Mouse (Mus musculus) frontal cortex, adult 2 months (tissue): Measurements from ENCODE around the gene Pcid2. TPM values are rescaled to one million over a fixed set of nuclear protein-coding genes. Genes with fewer than 3 reads are reported as not detected.
A peak's percentile ranks its signal among the peaks of the same experiment; 100 is the strongest.

ENCODE experiments used
- DNase-seq, 2 experiments: peaks; one replicate each; pipeline ENCODE4 v3.0.0; 2022; ENCODE audit warnings: low spot score in 1 of 2; ENCODE audit errors: extremely low spot score in 1 of 2
- polyA plus RNA-seq: library from polyadenylated mRNA; depleted of rRNA; stranded (reverse); fragments of >200 nt; gene quantifications from 2 replicates; pipeline ENCODE4 v1.2.3, GENCODE M21; 2012; rRNA removed

Gene Pcid2
- 32.5 and 34.8 TPM in 2 replicates for polyA plus RNA-seq

DNA sequence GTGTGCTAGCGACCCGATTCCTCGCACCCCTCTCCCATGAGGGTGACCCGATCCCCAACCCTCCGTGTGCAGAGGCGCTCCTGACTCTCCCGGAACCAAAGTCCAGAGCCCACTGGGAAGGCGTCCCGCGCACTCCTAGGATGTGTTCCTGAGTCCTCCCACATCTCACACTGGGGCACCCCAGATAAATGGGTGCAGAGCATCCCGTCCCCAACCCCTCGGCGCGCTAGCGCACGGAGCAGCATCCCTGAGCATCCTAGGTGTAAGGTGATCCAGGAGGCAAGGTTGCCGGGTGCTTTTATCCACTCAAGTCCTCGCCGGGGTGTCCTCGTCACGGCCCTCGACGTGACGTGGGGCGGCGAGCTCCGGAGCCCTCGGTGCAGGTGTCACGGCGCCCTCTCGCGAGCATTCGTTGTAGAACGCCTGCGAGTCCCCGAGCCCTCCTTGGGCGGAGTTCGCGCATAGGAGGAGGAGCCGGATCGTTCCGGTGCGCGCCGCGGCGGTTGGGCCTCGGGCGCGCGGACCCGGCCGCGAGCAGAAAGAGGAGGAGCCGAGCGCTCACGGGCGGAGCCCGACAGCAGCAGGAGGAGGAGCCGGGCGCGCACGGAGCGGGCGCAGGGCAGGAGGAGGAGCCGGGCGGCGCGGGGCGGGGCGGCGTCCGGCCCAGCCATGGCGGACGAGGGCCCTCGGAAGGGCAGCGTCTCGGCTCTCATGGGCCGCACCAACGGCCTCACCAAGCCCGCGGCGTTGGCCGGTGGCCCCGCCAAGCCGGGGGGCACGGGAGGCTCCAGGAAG lies at the start of gene Pcid2, which contains the start of gene Cul4a:
Pcid2 (minus strand) TSS at position 373 of the 795 bp plus-strand sequence.
Cul4a (plus strand) TSS at position 535 of the 795 bp plus-strand sequence.
- peak; percentile 91 to 97 for DNase-seq

DNA sequence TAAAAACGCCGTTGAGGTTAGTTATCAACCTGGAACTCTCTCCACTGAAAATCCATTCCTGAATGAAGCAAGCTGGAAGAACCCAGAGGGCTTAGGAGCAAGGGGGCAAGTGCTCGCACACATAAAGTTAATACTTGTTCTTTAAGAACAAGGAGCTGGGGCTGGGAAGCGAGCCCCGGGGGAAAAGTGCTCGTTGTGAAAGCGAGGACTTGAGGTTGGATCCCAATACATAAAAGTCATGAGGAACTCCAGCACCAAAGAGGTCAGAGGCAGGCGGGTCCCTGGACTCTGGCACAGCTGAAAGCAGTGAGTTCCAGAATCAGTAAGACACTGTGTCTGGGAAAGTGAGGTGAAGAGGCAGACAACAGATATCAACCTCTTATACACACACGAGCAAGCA lies 48.8 kb upstream of the Pcid2 start:
- no peak for DNase-seq

DNA sequence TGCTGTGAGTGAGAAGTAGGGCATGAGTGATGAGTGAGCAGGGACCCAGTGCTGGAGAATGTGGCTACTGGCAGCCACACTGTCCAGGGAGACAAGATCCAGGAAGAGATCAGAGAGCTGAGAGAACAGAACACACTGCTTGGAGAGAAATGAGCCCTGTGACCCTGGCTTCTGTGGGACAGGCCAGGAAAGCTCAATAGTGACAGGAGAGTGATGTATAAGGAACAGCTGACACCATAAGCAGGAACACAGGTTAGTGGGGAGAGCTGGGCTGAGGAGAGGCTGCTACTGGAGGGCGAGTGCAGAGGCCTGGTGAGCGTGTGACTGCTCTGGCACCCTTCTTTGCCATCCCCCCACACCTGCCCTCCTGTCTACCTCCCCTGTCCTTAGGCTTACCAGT lies 45.7 kb upstream of the Pcid2 start:
- DNase-seq = no peak

DNA sequence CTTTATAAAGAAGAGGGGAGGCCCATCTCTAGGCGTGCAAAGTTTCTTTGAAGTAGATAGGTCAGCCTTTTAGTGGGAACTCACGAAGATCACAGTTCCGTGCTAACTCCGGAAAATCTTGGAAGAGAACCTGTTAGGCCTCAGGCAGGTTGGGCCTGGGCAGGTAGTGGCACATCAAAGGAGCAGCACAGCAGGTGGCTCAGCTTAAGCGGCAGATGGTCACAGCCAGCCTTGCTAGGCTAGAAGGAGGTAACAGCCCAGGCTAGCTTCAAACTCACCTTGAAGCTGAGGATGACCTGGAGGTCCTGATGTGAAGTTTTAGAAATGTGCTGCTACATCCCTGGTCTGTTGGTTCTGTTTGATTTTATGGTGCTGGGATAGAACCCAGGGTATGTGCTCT lies 44.6 kb upstream of the Pcid2 start:
- no peak for DNase-seq

DNA sequence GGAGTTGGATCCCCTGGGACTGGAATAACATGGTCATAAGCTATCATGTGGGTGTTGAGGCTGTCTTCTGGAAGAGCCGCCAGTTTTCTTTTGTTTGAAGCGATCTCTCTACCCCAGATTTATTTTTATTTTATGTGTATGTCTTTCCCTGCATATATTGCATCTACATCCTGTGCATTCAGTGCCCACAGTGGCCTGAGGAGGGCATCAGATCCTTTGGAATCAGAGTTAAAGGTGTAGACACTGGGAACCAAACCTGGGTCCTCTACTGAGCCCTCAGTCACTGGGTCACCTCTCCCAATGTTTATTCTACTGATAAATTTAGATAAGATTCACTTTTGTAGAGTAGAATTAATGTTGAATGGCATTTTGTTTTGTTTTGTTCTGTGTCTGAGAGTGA lies 44.0 kb upstream of the Pcid2 start:
- no peak for DNase-seq

DNA sequence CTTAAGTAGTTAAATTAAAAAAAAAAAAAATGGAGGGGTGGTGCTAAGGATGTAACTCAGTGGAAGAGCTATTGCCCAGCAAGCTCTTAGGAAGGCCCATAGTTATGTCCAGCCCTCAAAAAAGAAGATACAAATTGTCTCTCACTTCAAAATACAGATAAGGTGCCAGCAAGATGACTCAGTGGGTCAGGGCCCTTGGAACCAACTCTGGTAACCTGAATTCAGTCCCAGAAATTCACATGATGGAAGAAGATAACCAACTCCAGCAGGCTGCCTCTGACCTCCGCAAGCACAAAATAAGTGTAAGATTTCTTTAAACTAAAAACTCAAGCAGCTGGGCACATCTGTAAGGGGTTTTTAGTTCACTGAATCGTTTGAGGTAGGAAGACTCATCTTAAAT lies 43.2 kb upstream of the Pcid2 start:
- no peak for DNase-seq

DNA sequence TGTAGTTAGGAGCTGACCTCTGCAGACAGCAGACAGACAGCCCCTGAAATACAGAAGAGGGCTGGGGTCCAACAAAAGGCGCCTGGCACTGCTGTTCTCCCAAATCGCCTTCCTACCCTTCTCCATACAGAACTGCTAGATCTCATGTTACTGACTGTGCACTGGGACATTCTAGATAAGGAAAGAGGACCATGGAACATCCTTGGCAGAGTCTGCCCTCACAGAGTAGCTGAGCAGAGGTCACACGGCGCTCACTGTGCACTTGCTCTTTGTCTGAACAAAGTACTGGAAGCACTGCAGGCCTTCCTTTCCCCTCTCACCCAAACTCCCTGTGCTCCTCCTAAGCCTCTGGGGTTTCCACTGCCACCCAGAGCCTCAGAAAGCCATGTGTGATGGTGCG lies 36.4 kb upstream of the Pcid2 start:
- no peak for DNase-seq

DNA sequence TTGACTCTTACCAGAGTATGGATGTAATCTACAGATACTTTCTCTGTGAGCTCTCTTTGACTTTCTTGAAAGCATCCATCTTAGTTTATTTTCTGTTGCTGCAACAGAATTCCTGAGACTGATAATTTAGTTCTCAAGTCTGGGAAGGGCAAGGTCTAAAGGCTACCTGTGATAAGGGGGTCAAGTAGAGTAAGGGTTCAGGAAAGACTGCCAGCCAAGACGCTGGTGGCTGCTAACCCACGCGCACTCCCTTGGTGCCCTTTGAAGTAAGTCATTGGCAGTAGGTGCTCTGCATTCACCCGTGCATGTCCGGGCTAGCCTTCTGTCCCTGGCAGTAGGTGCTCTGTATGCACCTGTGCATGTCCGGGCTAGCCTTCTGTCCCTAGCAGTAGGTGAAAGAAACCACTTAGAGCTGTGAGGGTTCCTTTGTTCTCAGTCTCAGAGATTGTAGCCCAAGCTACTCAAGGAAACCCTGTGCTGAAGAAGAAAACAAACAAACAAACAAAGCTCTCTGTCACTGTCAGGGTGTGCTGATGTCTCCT lies 34.5 kb upstream of the Pcid2 start:
- no peak for DNase-seq

DNA sequence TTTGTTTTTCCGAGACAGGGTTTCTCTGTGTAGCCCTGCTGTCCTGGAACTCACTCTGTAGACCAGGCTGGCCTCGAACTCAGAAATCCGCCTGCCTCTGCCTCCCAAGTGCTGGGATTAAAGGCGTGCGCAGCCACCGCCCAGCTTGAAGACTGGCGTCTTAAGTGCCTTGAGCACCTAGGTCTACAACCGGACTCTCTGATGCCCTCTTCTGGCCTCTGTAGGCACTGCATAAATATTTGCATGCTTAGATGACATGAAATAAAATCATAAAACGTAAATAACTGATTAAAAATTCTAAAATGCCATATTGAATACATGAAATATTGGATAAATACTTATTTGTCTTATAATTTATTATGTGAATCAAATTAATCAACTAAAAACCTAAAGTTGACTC lies 27.0 kb upstream of the Pcid2 start:
- peak in 1 of 2 experiments; percentile 84 for DNase-seq

DNA sequence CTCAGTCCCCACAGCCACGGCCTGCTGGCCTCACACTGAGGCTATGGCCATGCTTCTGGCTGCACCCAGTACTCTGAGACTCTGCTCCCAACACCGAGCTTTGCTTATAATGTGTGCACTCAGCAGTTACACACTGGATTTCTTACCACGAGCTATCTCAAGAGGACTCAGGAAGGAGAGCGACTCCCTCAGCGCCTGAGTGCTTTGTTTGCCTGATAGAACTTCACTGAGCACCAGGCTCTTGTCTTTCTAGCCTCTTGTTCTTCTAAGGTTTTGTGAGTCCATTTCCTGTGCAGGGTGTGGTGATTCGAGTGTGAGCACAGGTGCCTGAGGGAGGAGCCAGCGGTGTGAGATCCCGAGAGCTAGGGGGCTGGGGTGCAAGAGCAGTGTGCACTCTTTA lies 19.6 kb upstream of the Pcid2 start:
- DNase-seq = no peak

DNA sequence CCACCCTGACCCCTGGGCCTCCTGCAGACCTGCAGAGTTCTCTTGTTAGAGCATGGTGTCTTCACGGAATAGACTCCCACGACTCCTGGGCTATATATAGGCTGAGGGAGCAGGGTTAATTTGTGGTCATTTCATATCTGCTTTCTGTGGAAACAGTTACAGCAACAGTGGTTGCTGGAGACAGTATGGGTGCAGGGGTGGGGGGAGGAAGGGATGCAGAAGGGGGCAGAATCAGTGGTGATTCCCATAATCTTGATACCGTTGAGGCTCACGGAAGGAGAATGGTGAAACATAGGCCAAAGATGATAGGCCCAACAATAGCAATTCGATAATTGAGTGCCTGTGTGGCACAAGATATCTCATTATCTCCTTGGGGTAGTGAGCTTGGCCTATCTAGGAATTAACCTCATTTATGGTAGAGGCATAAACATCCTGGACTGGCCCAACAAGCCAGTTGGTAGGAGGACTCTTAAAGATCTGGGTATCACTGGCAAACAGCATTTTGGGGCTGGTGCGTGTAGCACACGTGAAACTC lies 17.7 kb upstream of the Pcid2 start:
- DNase-seq = no peak

DNA sequence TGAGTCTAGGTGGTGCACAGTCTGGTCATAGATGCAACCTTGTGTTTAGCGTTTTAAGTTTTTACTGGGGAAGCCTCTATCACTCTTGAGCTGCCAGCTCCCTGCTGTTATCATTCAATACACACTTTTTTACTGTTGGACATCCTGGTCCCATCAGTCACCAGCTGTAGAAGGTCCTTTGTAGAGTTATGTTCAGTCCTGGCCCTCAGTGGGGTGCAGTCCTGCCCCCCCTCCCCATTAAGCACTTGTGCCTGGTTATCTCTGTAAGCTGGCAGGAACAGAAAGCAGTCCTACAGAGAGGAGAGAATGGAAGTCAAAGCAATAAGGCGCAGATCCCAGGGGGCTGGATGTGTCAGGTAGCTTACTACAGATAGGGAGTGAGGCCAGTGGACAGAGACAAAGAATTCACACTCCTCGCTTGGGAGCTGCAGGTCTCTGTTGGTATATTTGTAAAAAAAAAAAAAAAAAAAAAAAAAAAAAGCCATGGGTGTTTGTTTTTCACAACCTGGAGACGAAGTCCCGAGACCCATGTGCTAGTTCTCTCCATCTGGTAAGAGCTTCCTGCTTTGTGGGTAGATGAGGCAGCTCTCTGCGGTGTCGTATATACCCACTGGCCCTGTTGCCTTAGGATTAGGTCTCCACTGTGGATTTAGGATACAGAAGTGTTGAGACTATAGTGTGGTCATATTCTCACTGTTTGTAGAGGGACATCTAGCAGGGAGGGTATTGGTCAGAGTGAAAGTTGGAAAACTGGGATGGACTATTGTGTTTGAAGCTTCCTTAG lies 15.8 kb upstream of the Pcid2 start:
- DNase-seq = no peak

DNA sequence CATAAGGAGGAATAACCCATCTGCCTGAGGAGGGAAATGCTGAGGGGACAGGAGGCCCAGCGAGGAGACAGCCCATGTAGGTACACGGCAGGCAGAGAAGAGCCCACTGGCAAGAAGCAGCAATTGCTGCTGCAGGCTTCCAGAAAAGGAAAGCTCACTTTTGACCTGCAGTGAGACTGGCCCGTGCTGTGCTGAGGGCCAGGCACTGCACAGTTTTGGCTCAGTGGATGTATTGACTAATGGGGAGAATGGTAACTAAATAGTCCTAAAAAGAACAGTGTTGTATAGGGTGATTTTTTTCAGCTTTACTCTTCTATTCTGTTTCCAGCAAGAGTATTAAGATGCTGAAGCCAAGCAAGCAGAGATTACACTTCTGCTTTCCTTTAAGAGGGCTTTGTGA lies 13.3 kb upstream of the Pcid2 start:
- DNase-seq = no peak

DNA sequence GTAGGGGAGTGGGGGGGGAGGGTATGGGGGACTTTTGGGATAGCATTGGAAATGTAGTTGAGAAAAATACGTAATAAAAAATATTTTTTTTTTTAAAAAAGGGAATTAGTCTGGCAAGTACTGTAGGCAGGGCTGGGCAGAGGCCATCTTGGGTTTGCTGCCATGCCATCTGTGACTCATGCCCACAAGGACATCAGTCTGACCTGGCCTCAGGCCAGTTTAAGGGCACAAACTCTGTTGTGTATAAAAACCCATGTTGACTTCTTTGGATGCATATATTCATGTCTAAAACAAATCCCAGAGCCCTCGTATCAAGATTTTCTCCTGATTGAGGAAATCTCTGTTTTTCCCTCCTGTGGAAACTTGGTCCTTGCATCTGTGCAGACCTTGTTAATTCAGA lies 11.8 kb upstream of the Pcid2 start:
- no peak for DNase-seq

DNA sequence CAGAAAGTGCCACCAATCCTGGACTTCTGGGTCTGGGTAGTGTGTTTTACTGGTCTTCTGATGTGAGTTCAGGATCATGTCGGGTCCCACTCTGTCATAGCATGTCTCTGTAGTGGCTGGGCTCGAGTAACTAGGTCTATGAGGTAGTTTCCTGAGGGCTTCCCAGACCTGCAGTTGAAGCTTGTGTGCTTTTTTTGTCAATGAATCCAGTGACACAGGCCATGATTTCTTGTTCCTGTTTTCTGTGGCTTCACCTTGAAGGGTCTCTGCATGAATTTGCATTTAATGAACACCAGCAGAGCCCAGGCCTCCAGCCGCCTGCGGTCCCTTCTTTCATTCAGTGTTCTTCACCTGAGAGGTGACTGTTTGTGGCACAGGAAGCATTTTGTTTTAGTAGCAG lies 8.0 kb upstream of the Pcid2 start:
- DNase-seq = no peak

DNA sequence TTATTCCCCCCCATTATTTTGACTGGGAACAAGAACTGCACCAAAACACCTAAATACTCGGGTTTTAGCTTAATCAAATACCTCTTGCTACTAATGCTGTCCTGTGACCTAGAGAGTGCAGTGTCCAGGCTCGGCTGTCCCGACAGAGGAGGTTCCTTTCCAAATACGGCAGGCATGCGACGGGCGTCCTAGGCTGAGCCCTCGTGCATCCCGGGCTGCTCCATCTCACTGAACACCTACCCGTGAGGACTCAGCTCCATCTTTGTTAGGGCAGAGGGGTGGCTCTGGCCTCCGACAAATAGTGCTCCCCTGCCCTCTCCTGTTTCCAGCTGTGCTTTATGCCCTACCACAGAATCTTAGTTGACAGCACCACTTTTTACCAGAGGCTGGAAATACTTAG lies 6.7 kb upstream of the Pcid2 start:
- no peak for DNase-seq

DNA sequence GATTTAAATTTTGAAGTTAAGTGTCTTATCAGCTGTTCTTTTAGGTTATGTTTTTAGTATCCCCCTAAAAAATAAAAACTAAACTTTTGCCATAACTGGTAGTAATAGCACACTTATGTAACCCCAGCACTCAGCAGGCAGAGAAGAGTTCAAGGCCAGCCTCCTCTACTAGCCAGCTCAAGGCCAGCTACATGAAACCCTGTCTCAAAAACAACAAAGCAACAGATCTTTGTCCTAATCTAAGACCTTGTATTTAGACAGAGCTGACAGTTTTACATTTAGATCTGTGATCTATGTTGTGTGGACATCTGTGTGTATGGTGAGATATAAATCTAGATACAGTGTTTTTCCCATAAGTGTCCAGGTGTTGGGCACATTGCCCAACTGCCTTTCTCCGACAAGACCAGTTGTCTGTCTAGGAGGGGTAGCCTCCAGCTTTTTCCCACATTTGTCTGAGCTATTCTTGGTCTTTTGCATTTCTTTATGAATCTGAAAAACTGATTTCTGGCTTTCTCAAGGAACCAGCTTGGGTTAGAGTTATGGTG lies 4.2 kb upstream of the Pcid2 start:
- DNase-seq = no peak

DNA sequence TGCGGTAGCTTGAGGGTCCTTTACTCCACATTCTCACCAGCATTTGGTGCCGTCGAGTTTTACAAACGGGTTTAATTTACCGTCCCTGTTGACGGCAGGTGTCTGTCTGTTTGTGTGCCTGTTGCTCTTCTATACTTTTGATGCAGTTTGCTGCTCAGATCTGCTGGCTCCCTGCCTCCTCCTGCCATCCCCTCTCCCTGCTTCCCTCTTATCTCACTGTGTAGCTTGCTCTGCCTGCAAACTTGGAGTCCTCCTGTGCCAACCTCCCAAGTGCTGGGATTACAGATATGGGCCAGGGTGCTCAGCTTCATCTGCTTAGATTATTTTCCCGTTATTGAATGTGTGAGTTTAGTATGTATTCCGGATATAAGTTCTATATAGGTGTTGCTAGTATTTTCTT lies 3.7 kb upstream of the Pcid2 start:
- no peak for DNase-seq

DNA sequence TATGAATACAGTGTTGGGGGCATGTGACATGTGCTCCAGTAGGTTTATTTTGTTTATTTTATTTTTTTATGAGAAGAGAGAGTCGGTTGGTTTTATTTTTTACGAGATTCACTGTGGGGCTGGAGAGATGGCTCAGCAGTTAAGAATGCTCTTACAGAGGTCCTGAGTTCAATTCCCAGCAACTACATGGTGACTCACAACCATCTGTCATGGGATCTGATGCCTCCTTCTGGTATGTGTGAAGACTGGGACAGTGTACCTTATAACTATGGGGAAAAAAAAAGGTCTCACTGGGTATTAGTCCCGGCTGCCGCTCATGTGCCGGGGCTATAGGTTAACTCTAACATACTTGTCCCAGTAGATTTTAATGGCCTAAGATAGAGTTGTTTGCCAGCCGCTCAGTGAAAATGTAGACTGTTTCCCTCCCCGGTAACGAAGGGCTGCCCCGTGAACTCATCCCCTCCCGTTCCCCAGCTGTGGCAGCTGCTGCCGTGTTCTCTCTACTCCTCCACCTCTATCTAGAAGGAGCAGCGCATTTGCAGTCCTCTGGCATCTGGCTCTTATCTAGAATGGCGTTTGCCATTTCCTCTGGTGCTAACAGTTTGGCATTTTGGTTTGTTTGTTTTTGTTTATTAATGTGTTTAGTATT lies 2.9 kb upstream of the Pcid2 start:
- DNase-seq = no peak

DNA sequence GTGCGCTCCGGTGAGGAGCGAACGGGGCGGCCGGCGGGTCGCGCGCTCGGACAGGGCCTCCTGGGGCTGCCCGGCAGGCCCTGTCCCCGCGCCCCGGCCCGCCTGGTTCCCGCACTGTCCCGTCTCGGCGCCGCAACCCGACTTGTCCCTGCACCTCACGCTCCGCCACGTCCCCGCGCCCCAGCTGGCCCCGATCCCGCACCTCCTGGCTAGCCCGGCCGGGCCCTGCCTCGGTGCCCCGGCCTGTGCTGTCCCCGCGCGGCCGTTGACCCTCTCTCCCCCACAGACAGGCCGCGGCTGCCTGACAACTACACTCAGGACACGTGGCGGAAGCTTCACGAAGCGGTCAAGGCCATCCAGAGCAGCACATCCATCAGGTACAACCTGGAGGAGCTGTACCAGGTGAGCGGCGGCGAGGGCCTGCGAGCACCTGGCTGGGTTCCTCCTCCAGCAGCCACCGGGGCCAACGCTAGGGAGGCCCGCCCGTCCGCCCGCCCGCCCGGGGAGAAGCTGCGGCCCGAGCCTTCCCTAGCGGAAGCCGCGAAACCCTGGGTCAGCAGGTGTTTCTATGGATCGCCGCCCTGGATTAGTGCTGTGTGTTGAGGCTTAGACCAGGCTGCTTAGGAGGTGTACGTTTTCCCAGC lies 771 bp upstream of the Pcid2 start:
- no peak for DNase-seq
